Mouse (Mus musculus) erythroid progenitor cell, adult 5-6 weeks (primary cell): Measurements from ENCODE around the gene LTO1. TPM values are rescaled to one million over a fixed set of nuclear protein-coding genes. Genes with fewer than 3 reads are reported as not detected.

Source experiments
- ATAC-seq: replicated peaks from 2 replicates; pipeline ENCODE4 v1.8.0; 2016; ENCODE audit warnings: moderate number of reproducible peaks, mild to moderate bottlenecking, moderate TSS enrichment, inconsistent platforms; ENCODE audit not compliant: poor library complexity, low FRiP score, severe bottlenecking
- total RNA-seq, 2 experiments: library from RNA; stranded (forward) in 1 of 2; stranded (reverse) in 1 of 2; fragments of 150-400 nt in 1 of 2; fragments of 186-747, 209-891 nt in 1 of 2; gene quantifications; 2 replicates each; pipeline versions ENCODE4 v1.2.3 to v1.2.4; 2015 to 2017; ENCODE audit warnings: low replicate concordance in 2 of 2

LTO1 gene
- total RNA-seq, 2 experiments from 2014 or later = 5.4 to 85.0 TPM

- ATAC-seq = no peak
These were observed 23.1 kb downstream of the LTO1 start for GRCm38 (mm10) chr7:144937899-144938517.

- ATAC-seq = no peak
These were observed 23.9 kb downstream of the LTO1 start for GRCm38 (mm10) chr7:144938661-144939343.

- no peak for ATAC-seq
These were observed 24.6 kb downstream of the LTO1 start, which contains the start of gene Ccnd1 for GRCm38 (mm10) chr7:144939344-144940002. Gene Ccnd1 (minus strand): TSS chr7:144939925.

DNA sequence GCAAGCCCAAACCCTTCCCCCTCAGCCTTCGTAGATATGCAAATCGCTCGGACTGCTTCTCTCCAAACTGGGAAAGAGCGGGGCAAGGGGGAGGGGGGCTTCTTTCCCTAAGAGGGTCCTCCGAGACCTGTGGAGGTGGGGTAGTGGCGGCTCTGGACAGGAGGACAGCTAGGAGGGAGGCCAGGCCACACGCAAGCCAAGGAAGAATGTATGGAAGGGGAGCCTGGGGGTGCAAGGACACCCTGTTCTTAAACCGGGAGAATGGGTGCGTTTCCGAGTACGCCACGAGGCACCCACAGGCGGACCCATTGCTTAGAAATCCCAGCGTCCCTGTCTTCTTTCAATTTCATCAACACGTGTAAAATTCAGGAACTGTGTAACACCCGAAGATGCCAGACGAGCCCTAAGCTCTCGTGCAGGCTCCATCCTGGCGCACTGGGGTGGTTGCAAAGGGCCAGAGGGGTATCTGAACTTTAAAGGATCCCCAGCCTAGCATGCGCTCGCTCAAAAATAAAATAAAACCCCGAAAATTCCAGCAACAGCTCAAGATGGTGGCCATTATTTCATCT lies 25.2 kb downstream of the LTO1 start:
- no peak for ATAC-seq

- no peak for ATAC-seq
These were observed 25.7 kb downstream of the LTO1 start for GRCm38 (mm10) chr7:144940585-144940984.

- ATAC-seq = no peak
These were observed 26.4 kb downstream of the LTO1 start for GRCm38 (mm10) chr7:144941242-144941831.

- no peak for ATAC-seq
These were observed 27.3 kb downstream of the LTO1 start for GRCm38 (mm10) chr7:144942071-144942743.

DNA sequence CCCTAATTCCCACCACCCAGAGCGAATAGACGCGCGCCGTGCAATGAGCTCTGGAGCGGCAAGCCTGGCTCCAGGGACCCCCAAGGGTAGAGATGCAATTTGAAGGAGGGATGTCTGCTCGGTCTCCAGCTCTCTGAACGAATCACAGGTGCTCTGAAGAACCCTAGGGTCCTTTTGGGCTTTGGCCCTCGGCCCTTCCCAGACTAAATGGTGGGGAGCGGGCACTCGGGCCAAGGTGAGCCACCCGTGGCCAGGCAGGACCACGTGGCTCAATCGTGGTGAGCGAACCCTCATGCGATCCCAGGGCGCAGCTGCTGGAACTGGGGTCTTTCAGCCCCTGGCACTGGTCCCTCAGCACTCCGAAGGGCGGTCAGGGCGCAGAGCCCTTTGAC lies 27.8 kb downstream of the LTO1 start:
- no peak for ATAC-seq

DNA sequence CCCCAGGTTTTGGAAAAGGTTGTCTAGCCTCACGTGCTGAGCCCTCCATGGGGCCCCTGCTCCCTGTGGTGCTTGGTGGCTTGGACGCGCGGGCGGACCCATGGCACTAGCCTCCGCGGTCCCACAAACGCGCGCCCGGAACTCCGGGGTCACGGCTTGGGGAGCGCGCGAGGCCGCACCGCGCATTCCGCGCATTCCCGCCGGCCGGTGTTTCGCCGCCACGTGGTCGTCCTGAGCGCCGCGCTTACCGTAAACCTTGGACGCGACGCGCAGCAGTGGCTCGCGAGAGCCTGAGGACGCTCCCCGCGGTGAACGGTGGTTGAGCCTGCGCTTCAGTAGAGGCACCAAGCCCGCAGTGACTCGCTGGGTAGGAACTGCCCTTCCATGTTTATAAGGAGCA lies 28.4 kb downstream of the LTO1 start:
- ATAC-seq = no peak

- no peak for ATAC-seq
These were observed 43.9 kb downstream of the LTO1 start for GRCm38 (mm10) chr7:144958509-144959395.

GRCm38 (mm10) chr7:144963911-144964310 lies 49.0 kb downstream of the LTO1 start:
- no peak for ATAC-seq

- ATAC-seq = no peak
These were observed 49.4 kb downstream of the LTO1 start for GRCm38 (mm10) chr7:144964316-144964715.

GRCm38 (mm10) chr7:144965893-144966292 lies 51.0 kb downstream of the LTO1 start:
- no peak for ATAC-seq

DNA sequence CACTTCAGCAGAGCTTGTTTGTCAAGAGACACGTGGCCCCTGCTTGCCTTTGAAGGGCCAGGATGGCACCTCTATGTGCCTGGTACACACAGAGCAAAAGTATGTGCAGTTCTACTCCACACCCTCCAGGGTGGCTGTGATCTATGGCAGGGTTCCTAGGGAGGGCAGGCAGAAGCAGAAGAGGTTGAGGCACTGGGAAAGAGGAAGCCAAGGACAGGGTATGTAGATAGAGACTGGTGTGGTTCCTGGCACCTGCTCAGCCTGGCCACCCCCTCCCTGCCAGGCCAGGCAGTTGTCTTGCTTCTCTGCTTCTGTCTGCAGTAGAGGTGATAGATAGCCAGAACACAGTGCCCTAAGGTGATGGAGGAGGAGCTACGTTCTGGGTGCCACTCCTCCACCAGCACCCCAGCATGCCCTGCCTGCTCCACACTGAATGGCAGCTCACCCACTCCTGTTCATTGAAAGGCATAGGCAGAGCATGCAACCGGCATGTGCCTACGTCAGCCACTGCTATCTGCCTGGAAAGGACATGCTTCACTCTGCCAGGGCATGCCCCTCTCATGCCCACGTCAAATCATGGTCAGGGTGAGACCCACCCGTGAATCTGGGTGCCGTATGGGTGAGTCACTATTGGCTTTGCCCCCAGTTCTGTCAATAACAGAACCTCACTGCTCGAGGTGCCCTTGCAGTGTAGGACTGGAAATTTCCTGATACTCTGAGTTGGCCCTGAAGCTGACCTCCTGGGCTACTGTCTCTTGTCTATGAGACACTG lies 56.3 kb downstream of the LTO1 start:
- ATAC-seq = peak; percentile 48

GRCm38 (mm10) chr7:144971769-144972168 lies 56.9 kb downstream of the LTO1 start:
- ATAC-seq = 0 out of 2 replicates have a peak, but pooled peaks have one; percentile 33

DNA sequence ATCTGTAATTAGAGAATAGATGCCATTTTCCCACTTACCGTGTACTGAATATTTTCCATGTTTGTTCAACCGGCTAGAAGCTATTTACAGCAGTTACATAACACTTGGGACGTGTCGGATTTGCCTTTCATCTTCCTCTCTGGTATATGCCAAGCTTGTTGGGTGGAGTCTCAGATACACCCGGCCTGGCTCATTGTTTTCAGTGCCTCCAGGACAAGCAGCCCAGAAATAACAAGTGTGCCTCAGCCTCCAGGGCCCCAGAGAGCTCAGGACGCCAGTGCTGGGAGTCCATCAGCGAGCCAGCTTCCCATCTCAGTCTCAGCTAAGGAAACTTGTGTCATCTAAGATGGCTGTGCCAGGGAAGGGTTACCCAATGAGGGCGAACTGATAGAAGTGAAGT lies 58.6 kb downstream of the LTO1 start:
- ATAC-seq = no peak

DNA sequence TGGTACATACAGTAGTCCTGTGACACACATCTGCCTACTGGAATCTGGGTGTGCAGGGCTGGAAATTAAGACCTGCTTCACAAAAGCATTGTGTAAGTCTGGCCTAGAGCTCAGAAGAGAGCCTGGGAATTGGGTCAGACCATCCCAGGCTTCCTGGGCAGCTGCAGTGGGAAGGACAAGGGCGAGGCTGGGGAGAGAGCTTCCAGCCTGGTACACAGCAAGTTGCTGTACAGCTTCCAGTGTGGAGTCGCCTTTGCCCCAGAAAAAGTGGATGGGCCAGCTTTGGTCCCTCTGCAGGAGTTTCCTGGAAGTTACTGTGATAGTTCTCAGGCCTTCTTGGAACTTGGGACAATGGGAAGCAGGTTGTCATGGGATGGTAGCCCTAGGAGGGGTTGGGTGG lies 62.2 kb downstream of the LTO1 start:
- ATAC-seq = no peak

GRCm38 (mm10) chr7:144979814-144980213 lies 64.9 kb downstream of the LTO1 start:
- no peak for ATAC-seq
